Mouse (Mus musculus): Measurements from ENCODE around the gene Ttc9b.
"Not testable (repeated sequence)": the region's sequence is repeated elsewhere in the genome, so short reads cannot be mapped to it uniquely, and the experiment has no call there.

Gene Ttc9b

DNA sequence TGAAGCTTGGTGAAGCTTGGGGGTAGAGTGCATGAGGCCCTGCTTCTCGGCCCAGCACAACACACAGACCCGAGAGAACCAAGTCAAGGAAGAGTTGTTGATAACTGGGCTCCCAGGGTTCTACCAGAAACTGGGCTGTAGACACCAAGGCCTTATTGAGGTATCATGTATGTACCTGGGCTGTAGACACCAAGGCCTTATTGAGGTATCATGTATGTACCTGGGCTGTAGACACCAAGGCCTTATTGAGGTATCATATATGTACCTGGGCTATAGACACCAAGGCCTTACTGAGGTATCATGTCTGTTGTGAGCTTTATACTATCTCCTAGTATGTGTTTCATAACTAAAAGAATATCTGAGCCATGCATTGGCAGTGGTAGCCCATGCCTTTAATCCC is 18.6 kb upstream of the Ttc9b start:
- not testable (repeated sequence) for DNase-seq (ENCODE audit: low read depth)

DNA sequence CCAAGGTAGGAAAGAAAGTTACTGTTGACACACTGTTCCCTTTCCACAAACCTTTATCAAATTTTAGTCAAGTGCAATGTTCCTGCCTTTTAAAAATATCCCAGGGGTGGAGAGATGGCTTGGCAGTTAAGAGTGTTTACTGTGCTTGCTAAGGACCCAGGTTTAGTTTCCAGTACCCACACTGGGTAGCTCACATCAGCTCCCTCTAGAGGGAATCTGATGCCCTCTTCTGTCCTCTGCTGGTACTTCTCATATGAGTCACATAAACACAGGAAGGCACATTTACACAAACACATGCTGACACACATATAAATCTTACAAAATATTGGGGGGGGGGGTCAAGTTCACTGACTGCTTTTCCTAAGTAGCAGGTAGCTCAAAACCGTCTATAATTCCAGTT is 9.2 kb upstream of the Ttc9b start:
- peak; percentile 21 for DNase-seq (ENCODE audit: low read depth)

DNA sequence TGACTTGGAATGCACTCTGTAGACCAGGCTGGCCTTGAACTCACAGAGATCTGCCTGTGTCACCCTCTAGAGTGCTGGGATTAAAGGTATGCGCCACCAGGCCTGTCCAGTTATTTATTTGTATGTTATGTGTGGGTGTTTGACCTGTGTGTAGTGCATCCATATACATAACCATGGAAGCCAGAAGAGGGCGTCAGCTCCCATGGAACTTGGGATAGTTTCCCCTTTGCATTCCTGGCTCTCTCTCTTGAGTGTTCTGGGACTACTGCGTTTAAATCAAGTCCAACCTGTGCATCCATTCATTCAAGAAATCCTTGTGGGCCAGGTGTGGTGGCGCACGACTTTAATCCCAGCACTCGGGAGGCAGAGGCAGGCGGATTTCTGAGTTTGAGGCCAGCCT is 7.2 kb upstream of the Ttc9b start:
- DNase-seq (ENCODE audit: low read depth): no peak

DNA sequence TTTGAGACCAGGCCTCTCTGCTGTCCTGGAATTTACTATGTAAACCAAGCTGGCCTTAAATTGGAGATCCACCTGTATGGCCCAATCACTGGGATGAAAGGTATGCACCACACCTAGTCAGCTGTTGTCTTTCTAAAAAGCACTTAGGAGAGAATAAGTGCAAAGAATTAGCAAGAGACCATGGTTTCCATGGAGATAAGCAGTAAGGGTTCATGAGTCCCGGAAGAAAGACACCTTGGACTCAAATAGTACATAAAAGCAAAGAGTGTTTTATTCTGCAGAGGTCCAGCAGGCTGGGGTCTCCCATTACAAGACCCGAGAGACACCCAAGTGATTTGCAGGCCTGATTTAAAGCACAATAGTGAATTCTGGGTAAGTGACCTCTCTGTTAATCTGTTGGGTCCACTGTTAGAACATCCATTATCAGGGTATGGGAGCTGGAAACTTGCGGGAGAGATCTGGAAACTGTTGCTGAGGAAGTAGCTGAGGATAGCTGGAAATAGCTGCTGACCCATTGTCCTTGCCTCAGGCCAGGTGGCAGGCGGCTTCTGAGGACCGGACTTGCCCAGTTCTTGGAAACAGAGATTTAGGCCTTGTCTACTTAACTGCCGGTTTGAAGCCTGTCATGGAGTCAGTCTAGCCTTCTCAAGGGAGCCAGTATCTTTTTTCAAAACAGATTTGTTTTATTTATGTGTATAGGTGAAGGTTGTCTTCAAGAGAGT is 6.3 kb upstream of the Ttc9b start:
- no peak for DNase-seq (ENCODE audit: low read depth)

DNA sequence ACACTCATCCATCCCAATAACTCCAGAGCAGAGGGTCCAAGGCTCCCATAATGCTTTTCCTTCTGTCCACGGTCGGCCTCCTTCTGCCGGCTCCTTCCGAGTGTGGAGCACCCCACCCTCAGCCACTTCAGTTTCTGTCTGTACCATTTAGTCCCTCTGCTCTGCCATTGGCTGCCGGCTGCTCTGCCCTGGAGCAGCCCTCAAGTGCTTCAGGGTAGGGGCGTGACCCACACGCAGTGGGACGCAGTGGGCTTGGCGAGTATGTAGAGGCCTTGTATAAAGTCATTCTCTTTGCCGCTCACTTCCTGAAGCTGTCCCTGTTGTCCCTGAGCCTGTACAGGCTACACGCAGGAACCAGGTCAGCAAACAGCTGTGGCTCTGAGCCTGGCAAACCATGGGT is 4.0 kb upstream of the Ttc9b start:
- no peak for DNase-seq (ENCODE audit: low read depth)

DNA sequence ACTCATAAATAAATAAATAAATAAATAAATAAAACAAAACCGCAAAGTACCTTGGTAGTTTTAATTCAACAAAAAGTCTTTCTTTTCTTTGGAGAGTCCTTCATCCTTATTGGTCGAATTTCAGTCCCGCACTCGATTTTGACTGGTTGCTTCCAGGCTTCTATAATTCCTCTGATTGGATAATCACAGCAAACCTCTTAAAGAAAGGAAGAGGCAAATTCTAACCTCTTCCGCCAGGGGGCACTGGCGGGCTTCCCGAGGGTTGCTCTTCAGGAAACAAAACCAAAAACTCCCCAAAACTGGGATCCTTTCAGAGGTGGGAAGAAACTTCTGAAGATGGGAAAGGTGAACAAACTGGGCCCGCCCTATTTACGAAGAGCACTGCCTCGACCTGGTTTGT is 2.8 kb upstream of the Ttc9b start:
- peak; percentile 85 for DNase-seq (ENCODE audit: low read depth)

DNA sequence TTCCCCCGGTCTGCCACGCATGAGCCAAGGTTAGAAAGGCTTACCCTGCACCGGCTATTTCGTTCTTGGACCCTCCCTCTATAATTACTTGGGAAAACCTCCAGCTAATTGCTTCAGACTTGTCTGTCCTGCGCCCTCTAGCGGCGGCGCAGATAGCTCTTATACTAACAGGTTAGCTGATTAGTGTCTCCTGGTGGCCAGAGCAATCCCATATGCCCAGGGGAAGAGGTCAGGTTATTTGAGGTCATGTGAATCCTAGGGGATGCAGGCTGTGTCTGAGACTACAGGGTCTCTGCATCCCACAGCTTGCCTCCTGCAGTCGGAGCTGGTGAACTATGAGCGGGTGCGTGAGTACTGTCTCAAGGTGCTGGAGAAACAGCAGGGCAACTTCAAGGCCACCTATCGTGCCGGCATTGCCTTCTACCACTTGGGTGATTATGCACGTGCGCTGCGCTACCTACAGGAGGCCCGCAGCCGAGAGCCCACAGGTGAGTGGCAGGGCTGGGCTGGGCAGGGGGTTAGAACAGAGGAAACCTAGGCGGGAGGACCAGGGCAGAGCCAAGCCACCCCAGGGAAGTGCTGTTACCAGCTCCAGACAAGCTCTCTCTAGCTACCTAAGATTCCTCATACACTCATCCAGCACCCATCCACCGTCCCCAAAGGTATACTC is 1.0 kb downstream of the Ttc9b start:
- DNase-seq (ENCODE audit: low read depth): peak; percentile 67

DNA sequence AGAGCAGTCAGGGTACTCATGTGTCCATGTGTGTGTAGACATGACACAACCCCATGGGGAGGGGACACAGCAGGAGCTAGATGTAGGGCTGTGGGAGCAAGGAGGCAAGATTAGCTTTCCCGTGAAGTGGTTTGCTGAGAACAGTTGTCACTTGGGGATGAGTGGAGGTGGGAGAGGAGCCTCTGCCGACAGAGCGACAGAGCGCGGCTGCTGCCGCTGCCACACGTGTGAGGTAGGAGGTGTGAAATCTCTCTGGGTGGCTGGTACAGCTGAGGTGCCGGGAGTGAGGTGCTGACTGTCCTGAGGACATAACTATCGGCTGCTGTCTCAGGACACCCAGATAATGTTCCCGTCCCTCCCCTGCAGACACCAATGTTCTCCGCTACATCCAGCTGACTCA is 1.8 kb downstream of the Ttc9b start:
- no peak for DNase-seq (ENCODE audit: low read depth)

DNA sequence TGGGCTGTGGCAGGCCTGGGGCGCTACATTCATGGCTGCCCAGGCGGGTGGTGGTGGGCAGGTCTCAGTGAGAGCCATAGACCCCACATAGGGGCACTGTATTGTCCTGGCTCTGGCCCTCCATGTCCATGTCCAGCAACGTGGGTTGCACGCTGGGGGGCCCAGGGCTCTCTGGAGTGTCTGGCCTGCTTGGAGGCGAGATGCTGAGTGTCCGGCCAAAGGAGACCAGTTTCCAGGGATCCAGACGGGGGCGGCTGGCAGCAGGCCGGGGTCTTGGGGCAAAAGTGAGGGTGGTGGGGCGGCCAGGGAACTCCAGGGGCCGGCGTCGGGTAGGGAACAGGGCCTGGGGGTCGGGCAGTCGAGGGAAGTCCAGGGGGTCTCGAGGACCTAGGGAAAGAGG is 2.9 kb downstream of the Ttc9b start:
- no peak for DNase-seq (ENCODE audit: low read depth)

DNA sequence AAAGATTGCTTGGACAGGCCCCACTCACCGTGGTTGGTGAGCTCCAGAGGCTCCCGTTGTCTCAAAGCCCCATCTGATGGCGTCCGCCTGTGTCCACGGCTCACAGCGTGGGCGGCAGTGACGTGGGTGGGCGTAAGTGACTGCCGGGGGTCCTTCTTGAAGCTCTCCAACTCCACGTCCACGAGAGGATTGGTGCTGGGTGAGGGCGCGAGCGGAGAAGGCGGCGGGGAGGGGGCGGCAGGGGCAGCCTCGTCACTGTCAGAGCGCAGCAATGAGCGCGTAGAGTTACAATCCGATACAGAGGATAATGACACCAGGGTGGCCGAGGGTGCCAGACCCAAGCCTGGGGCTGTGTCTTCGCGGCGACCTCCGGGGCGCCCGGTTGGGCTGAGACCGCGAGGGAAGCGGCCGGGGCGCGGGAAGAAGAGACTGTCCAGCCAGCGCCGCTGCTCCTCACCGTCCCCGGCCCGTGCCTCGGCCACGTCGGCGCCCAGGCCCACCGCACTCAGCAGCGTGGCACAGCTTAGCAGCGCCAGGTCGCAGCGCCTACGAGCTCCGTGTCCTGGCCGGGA is 4.2 kb downstream of the Ttc9b start:
- no peak for DNase-seq (ENCODE audit: low read depth)

DNA sequence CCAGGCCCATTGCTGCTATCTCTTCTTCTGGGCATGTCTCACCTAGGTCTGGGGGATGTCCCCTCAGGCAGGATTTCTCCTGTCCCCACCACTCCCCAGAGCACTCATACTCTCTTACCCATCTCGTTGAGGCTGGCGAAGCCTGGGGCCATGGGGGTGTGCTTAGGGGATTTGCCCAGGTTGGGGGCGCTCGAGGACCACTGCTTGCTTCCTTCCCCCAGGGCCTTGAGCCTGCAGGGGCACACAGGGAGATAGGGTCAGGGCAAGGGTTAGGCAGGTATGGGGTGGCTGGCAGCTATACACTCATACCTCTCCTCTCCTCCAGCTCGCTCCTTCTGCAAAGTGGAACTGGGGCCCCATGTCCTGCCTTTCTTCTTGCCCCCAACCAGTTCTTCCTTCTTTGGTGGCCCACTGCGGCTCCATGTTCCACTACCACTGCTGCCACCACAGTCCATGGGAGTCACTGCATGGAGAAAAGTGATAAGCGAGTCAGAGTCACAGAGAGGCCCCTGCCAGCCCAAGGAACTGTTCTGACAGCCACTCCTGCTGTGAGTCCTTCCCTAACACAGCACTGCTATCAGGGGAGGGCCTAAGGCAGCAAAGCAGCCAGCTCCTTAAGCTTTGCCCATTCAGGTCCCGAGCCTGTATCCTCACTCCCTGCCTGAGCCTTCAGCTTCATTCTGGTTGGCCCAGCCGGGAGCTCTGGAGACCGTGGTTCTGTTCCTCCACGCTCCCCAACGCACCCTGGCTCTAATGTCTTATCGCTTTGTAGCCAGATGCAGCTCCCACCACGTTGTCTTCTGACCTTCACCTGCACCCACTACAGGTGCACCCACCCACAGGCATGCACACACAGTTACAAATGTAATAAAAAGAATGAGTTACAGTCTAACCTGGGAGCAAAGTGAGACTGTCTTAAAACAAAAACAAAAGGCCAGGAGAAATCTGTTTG is 5.3 kb downstream of the Ttc9b start:
- no peak for DNase-seq (ENCODE audit: low read depth)

DNA sequence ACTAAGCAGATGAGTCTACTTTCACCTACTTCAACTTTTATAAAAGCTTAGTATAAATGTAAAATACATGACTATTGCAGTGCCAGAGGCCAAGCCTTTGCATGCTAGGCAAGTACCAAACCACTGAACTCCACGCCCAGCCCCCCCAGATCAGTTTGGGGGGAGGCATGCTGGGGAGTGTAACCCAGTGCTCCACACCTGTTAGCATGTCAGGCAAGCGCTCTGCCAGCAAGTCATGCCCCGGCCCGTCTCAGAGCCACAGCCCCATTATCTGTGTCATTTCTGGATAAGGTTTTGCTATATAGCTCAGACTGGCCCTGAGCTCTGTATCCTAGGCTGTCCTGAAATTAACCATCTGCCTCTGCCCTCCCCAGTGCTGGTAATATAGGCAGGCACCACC is 8.3 kb downstream of the Ttc9b start:
- no peak for DNase-seq (ENCODE audit: low read depth)

DNA sequence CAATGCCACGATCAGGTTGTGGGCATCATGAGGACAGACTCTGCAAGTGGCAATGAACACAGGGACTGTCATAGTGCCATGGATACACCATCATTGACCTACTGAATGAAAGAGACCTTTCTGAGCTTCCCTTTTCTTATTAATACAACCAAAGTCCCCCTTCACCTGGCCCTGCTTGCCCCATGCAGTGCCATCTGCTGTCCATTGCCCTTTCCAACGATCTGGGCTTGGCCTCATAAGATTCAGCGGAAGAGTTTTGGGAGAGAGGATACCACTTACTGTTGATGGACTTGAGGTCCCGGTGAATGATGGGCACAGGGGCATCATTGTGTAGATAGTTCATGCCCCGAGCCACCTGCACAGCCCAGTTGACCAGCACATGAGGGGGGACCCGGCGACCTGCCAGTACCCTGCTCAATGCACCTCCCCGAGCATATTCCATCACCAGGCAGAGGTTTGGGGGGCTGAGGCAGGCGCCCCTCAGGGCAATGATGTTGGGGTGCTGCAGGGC is 19.4 kb downstream of the Ttc9b start:
- no peak for DNase-seq (ENCODE audit: low read depth)

DNA sequence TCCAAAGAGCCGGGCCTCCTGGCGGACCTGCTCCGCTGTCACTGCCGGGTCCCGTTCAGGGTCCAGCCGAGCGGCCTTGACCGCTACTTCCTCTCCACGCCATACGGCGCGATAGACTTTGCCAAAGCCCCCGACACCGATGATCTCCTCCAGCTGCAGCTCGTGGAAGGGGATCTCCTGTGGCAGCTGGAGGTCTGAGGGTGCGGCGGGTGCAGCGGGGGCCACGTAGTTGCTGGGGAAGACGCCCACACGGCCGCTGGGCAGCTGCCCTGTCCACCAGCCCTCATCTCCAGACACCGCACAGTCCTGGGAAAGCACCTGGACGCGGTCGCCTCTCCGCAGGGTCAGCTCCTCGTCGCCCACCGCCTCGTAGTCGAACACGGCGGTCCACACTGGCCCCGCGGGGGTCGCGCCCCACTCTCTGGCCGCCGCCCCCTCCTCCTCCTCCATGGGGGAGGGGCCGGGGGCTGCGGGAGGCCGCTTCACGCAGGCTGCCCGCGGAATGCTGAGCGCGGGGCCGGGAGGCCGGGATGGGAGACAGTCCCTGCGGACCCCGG is 19.9 kb downstream of the Ttc9b start:
- peak; percentile 26 for DNase-seq (ENCODE audit: low read depth)

DNA sequence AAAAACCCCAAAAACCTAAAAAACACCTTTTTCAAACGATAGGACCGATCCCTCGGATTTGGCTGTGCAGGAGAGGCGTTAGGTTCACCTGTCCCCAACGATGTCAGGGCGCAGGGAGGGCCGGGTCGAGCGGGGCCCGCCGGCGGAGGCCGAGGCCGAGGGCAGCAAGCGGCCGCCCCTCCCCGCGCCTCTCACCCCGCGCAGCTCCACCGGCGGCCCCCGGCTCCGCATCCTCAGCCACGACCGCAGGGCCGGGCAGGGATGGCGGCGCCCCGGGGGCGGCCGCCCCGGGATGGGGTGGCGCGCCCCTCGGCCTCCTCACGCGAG is 20.4 kb downstream of the Ttc9b start:
- DNase-seq (ENCODE audit: low read depth): no peak

DNA sequence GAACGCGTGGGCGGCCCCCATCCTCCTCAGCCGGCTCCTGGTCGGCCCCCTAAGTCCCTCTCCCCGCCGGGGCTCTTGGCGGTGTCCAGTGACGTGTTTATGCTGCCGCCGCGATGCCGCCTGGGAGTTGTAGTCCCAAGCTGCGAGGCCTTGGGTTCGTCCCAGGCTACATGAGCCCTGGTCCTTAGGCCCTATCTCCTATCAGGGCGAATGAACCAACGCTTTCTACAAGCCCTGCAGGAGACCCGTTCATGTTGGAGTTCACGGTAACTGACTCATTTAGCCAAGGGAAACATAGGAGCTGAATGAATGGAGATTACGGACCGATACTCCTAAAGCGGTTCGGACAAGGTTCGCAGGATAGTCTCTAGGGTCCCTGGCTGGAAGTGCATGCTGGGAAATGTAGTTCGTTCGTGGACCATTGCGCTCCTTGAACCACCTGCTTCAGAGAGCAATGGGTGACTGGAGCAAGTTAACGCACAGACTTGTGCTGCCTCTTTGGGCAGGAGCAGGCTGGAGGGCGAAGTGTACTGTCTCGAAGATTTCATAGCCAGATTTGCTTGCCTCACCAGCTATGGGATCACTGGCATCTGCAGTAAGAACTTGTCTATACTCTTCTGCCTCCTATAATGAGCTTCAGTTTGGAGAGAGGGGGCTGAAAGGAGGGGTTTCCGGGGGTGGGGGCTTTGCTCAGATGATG is 21.0 kb downstream of the Ttc9b start, which contains the start of gene Map3k10:
Map3k10 (minus strand) TSS at position 77 of the 700 bp plus-strand sequence.
- peak; percentile 96 for DNase-seq (ENCODE audit: low read depth)

DNA sequence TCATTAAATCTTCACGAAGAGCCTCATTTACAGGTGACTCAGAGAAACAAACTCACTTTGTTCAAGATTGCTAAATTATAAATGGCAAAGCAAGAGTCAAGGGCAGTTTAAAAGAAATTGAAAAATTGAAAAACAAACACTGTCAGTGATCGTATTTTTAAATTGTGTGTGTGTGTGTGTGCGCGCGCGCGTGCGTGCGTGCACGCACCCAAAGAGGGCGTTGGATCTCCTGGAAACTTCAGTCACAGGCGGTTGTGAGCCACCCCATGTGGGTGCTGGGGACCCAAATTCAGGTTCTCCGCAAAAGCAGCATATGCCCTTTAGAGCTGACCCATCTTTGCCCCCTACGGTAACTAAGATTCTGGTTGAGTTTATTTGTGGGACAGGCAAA is 21.5 kb downstream of the Ttc9b start:
- no peak for DNase-seq (ENCODE audit: low read depth)

DNA sequence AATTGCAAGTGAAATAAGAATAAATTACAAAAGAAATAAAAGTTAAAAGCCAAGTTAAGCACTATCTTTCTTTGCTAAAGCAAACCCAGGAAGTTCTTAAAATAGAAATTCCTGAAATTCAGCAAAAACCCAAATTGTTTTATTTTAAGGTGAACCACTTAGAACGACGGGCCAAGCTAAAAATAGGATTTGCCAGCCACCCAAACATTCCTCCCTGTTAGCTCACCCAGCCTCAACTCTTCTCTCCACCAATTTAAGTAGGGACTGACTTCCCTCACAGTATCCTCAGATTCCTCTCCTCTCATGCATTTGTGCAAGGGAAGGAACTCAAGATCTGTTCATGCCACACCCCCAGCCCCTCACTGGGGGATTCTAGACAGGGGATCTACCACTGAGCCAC is 29.5 kb downstream of the Ttc9b start:
- no peak for DNase-seq (ENCODE audit: low read depth)

DNA sequence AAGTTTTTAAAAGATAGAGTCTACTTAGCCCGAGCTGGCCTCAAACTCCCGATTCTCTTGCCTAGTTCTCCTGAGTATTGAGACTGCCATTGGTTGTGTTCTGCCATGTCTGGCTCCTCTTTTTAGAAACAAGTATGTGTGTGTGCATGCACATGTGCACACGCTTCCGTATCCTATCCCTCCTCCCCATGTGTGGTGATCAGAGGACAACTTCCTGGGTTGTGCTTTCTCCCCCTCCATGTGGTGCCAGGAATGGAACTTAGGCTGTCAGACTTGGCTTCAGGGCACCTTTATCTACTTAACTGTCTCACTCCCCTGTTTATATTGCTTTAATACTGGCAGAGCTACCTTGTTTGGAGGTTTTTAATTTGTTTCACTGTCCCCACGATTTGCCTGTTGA is 31.5 kb downstream of the Ttc9b start:
- DNase-seq (ENCODE audit: low read depth): no peak

DNA sequence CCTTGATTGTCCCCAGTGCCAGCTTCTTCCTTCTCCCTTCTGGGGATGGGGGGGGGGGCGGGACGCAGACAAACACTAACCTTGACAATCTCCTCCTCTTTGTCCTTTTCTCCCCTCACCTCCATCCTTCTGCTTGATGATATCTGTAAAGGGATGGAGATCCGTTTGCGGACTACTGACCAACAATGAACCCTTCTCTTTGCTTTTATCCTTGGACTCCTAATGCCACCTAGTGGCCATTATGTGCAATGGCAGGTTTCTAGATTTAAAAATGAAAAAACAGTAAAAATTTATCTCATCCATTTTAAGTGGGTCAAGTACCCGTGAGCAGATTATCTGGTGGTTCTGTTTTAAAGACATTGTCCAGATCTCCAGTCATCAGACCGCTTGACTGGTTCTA is 32.0 kb downstream of the Ttc9b start:
- peak; percentile 64 for DNase-seq (ENCODE audit: low read depth)

DNA sequence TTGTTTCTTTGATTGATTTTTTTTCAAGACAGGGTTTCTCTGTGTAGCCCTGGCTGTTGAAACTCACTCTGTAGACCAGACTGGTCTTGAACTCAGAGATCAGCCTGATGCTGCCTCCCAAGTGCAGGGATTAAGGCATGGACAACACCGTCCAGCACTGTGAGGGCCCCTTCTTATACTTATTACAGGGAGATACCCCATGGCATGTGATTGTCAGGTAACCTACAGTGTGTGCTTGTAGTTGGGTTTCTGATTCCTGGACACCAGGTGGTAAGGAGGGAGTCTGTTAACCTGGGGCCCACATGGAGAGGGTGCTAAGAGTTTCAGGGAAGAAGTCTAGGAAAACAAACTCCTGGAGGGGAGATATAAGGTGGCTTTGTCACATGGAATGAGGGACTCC is 33.3 kb downstream of the Ttc9b start:
- DNase-seq (ENCODE audit: low read depth): no peak

All from naive thymus-derived CD4-positive, alpha-beta T cell, adult 2 months (primary cell).